Mouse (Mus musculus) stomach, postnatal 0 days (tissue): ENCODE results near the gene Abtb2. TPM values are rescaled to one million over a fixed set of nuclear protein-coding genes. Genes with fewer than 3 reads are reported as not detected.
A peak's percentile ranks its signal among the peaks of the same experiment; 100 is the strongest.

Experiments
- ATAC-seq: fragments of 200-750 bp; cut with Nextera tagmentation; 2 replicates; pipeline ENCODE4 v1.8.0; 2017; ENCODE audit not compliant: low FRiP score, low TSS enrichment
- DNase-seq: peaks from one replicate; pipeline ENCODE4 v3.0.0-alpha.2; 2016; ENCODE audit warnings: low spot score
- H3K27ac ChIP-seq: fragments of 300-500 bp; sonication (generic); replicated peaks from 2 replicates; pipeline ENCODE4 v1.5.1; 2014; ENCODE audit warnings: mild to moderate bottlenecking, control low read depth
- H3K27me3 ChIP-seq: fragments of 300-500 bp; sonication (generic); 2 replicates; pipeline ENCODE4 v1.6.1; 2014; ENCODE audit warnings: low read length; ENCODE audit not compliant: control insufficient read depth, insufficient read depth
- H3K36me3 ChIP-seq: fragments of 300-500 bp; sonication (generic); 2 replicates; pipeline ENCODE4 v1.6.1; 2014; ENCODE audit warnings: low read length, mixed read lengths; ENCODE audit not compliant: control insufficient read depth, insufficient read depth
- H3K4me1 ChIP-seq: fragments of 300-500 bp; sonication (generic); replicated peaks from 2 replicates; pipeline ENCODE4 v1.6.1; 2014; ENCODE audit warnings: antibody characterized with exemption; ENCODE audit not compliant: control insufficient read depth, insufficient read depth
- H3K4me2 ChIP-seq: fragments of 300-500 bp; sonication (generic); replicated peaks from 2 replicates; pipeline ENCODE4 v1.6.1; 2014; ENCODE audit warnings: low read depth, mild to moderate bottlenecking, control low read depth, moderate library complexity
- H3K4me3 ChIP-seq: fragments of 300-500 bp; sonication (generic); 2 replicates; pipeline ENCODE4 v1.5.1; 2014; ENCODE audit warnings: low read depth, low read length, control low read depth
- H3K9ac ChIP-seq: fragments of 300-500 bp; sonication (generic); 2 replicates; pipeline ENCODE4 v1.6.1; 2014; ENCODE audit warnings: mild to moderate bottlenecking, low read length, control low read depth, mixed read lengths
- H3K9me3 ChIP-seq: fragments of 300-500 bp; sonication (generic); 2 replicates; pipeline ENCODE4 v1.6.1; 2016; ENCODE audit warnings: low read length; ENCODE audit not compliant: control insufficient read depth
- CTCF ChIP-seq: IDR thresholded peaks from 2 replicates; pipeline ENCODE4 v1.5.1; 2016; ENCODE audit warnings: antibody characterized with exemption, low read depth, mild to moderate bottlenecking, moderate library complexity
- EP300 ChIP-seq: optimal IDR thresholded peaks from 2 replicates; pipeline ENCODE3; 2016; ENCODE audit warnings: antibody characterized with exemption
- WGBS: fragments of 180-500 bp; shearing (Covaris S2); extraction: QIAGEN DNeasy Blood & Tissue Kit; methylation state at CpG from one replicate; pipeline ENCODE4 v1.1.7; 2014; 5-methylcytosine and 5-hydroxymethylcytosine counted together
- polyA plus RNA-seq: library from polyadenylated mRNA; unstranded; fragments of >200 nt; fragmentation: Nextera tagmentation; extraction: Ambion mirVana; gene quantifications from 2 replicates; pipeline ENCODE4 v1.2.1, GENCODE M21; 2015

The Abtb2 gene
- polyA plus RNA-seq, 1 experiment from 2014 or later = 4.0 TPM

DNA sequence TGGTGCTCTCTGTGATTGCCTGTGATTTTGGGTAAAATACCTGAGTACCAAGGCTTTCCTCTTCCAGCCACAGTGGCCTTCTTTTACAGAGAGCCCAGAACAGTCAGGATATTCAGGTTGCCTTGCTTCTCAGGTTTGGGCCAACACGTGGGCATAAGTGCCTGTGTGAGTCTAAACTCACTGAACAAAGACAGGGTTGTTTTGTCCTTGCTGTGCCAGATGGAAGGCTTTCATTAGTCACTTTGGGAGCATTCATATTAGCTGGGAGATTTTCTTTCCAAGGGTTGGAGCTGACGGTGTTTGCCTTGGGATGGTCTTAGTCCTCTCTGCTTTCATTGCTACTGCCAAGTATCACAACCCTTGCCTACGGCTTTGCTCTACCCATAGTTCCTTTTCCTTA, 20.3 kb downstream of the Abtb2 start:
- Histone ChIP-seq H3K27me3 (no peaks in the 10 kb centered on the region), H3K36me3 (no peaks in the 10 kb centered on the region), H3K4me3 (no peak overlapping the region), H3K4me2 (no peak overlapping the region), H3K9me3 (no peaks in the 10 kb centered on the region), H3K4me1 (0 out of 2 replicates have a peak, but pooled peaks cover 2% of the 10 kb centered on the region), H3K9ac (no peak overlapping the region), H3K27ac (no peak overlapping the region)
- DNase-seq = no peak
- WGBS = 87% methylated on average over 3 of the region's 3 CpGs
- no peak for TF ChIP-seq EP300
- TF ChIP-seq CTCF = no peak
- ATAC-seq = no peak

DNA sequence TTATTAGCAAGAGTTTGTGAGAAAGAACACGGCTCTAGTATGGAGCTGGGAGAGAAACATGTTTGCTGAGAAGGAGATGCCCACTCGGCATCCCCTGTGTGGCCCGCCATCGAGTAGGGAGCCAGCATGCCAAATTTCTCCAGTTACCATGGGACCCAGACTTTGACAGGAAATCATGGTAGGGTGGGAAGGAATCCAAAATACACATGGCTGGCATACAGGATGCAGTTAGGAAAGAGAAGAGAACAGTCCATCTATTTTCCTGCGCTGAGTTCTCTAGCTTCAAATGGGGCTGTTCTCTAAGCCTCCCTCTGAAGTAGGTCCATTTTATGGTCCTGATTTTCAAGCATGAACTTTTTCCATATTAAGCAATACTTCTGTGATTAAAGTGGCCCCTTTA, 22.7 kb downstream of the Abtb2 start:
- no peaks in the 10 kb centered on the region for H3K4me1 ChIP-seq
- TF ChIP-seq CTCF = no peak
- no peak for TF ChIP-seq EP300
- DNase-seq (no peak), ATAC-seq (no peak)
- WGBS = 62% methylated on average over 5 of the region's 5 CpGs
- no peaks in the 10 kb centered on the region for H3K27me3 ChIP-seq
- H3K4me2 ChIP-seq = no peak overlapping the region
- no peak overlapping the region for H3K9ac ChIP-seq
- no peaks in the 10 kb centered on the region for H3K36me3 ChIP-seq
- no peaks in the 10 kb centered on the region for H3K9me3 ChIP-seq
- no peak overlapping the region for H3K27ac ChIP-seq
- no peak overlapping the region for H3K4me3 ChIP-seq

DNA sequence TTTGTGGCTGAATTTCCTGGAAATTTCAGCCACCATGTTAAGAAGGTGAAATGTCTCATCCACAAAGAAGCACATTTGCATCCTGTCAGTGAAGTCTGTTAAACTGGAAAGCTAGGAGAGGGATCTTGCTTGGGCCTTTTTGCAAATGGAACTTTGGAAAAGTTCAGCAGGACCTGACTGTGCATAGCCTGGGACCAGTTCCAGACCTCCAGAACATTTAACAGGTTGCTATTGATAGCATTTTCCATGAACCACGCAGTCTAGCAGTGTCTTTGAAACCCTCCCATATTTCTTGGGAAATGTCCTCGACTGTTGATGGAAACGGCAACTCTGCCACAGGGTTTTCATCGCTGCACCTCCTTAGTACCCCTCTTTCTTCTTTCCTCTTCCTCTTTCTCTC, 23.3 kb downstream of the Abtb2 start:
- 68% methylated on average over 4 of the region's 4 CpGs for WGBS
- H3K27ac ChIP-seq = no peak overlapping the region
- H3K9ac ChIP-seq = no peak overlapping the region
- no peaks in the 10 kb centered on the region for H3K9me3 ChIP-seq
- H3K4me2 ChIP-seq = no peak overlapping the region
- H3K4me3 ChIP-seq = no peak overlapping the region
- no peak for TF ChIP-seq CTCF
- no peak for TF ChIP-seq EP300
- H3K27me3 ChIP-seq = no peaks in the 10 kb centered on the region
- DNase-seq = no peak
- H3K4me1 ChIP-seq = 0 out of 2 replicates have a peak, but pooled peaks cover under 1% of the 10 kb centered on the region
- ATAC-seq = no peak
- H3K36me3 ChIP-seq = no peaks in the 10 kb centered on the region

DNA sequence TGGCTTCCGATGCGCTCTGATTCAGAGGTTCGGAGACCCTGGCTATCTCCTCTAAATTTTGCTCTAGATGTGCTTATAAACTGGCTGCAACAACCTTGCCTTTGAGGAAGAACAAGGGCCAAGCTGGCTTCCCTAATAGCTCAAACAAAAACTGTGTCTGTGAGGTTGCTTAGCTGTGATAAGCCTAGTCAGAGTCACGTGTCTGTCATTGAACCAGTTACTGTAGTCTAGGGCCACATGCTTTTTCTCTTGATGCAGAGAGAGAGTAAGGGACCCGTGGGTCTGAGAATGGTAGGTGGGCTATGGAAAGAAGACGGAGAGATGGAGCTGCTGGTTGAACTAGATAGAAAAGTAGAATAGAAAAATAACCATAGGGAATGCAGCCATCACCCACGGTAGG, 24.5 kb downstream of the Abtb2 start:
- no peak for ATAC-seq
- no peak for DNase-seq
- TF ChIP-seq EP300 (no peak), CTCF (no peak)
- no peak overlapping the region for H3K27ac ChIP-seq
- H3K27me3 ChIP-seq = no peaks in the 10 kb centered on the region
- no peaks in the 10 kb centered on the region for H3K36me3 ChIP-seq
- H3K4me2 ChIP-seq = no peak overlapping the region
- H3K9me3 ChIP-seq = no peaks in the 10 kb centered on the region
- 0 out of 2 replicates have a peak, but pooled peaks cover 6% of the 10 kb centered on the region for H3K4me1 ChIP-seq
- no peak overlapping the region for H3K9ac ChIP-seq
- H3K4me3 ChIP-seq = no peak overlapping the region
- 86% methylated on average over 7 of the region's 7 CpGs for WGBS

DNA sequence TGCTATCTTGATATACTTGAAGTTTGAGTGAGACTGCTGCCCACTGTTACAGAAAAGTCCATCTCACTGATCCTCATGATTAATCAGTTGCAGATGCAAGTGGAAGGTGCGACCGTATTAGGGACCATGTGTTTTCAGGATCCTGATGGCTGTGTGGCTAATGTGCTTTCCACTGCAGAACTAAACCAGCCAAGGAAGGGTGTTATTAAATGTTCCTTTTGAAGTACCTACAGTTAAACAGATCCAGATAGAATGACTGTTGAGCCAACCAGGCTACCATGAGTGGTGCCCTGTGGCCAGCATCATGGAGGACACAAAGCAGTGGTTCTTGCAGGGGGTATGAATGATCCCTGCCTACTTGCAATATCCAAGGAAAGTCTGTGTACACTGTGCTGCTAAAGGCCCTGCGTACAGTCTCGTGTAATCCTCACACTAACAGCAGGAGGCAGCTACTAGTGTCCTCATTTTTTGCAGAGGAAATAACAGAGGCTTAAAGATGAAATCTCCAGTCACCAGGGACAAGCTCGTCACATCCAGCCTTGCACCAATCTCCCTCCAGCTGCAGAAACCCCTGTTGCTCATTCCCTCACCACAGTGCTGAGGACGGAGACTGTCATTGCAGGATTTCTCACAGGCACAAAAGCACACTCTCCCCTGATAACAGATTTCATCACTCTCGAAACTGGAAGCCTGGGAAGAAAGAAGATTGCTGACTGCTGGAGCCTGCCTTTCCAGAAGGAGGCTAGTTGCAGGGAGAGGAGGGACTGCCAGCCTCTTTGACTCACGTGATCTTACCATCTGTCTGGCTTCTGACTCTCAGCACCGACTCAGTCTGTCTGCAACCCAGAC, 25.9 kb downstream of the Abtb2 start:
- WGBS = 58% methylated on average over 9 of the region's 9 CpGs
- H3K4me3 ChIP-seq = no peak overlapping the region
- no peak overlapping the region for H3K4me2 ChIP-seq
- H3K9ac ChIP-seq = no peak overlapping the region
- H3K4me1 ChIP-seq = 0 out of 2 replicates have a peak, but pooled peaks cover 6% of the 10 kb centered on the region
- no peaks in the 10 kb centered on the region for H3K36me3 ChIP-seq
- no peak for DNase-seq
- ATAC-seq = peak; percentile 26; the same call in 1 of the 2 replicates
- H3K27me3 ChIP-seq = no peaks in the 10 kb centered on the region
- H3K9me3 ChIP-seq = no peaks in the 10 kb centered on the region
- H3K27ac ChIP-seq = no peak overlapping the region
- TF ChIP-seq CTCF = peak; percentile 29
- no peak for TF ChIP-seq EP300

DNA sequence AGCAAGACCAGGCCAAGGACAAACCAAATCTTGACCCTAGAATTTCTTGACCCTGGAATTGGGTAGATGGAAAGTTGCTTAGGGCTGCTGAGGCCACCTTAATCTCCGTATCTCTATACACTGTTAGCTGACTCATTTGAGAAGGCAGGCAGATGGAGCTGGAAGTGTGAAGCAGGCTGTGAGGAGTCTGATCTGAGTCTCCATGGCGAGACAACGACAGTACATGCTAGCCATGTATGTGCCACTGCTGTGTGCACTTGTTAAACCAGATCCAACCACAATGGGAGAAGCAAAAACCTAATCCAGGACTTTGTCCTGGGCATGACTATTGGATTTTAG, 26.4 kb downstream of the Abtb2 start:
- ATAC-seq (no peak), DNase-seq (no peak)
- Histone ChIP-seq H3K9me3 (no peaks in the 10 kb centered on the region), H3K4me2 (no peak overlapping the region), H3K9ac (no peak overlapping the region), H3K36me3 (no peaks in the 10 kb centered on the region), H3K4me3 (no peak overlapping the region), H3K27me3 (no peaks in the 10 kb centered on the region), H3K27ac (no peak overlapping the region), H3K4me1 (0 out of 2 replicates have a peak, but pooled peaks cover 6% of the 10 kb centered on the region)
- 73% methylated on average over 3 of the region's 3 CpGs for WGBS
- no peak for TF ChIP-seq EP300
- TF ChIP-seq CTCF = no peak
